Mouse (Mus musculus) cortical plate, adult 2 months (tissue): ENCODE results near the gene Axdnd1.

Source experiments
- CTCF ChIP-seq: fragments of 200-500 bp; IDR thresholded peaks from 2 replicates; pipeline ENCODE4 v1.5.1; 2011; ENCODE audit warnings: mild to moderate bottlenecking, control low read depth, low read length; ENCODE audit not compliant: insufficient read depth; ENCODE audit errors: extremely low read depth
- POLR2A ChIP-seq: fragments of 200-500 bp; IDR thresholded peaks from 2 replicates; pipeline ENCODE4 v1.6.1; 2011; ENCODE audit warnings: mild to moderate bottlenecking, low read length, control low read depth; ENCODE audit not compliant: insufficient read depth; ENCODE audit errors: extremely low read depth

DNA sequence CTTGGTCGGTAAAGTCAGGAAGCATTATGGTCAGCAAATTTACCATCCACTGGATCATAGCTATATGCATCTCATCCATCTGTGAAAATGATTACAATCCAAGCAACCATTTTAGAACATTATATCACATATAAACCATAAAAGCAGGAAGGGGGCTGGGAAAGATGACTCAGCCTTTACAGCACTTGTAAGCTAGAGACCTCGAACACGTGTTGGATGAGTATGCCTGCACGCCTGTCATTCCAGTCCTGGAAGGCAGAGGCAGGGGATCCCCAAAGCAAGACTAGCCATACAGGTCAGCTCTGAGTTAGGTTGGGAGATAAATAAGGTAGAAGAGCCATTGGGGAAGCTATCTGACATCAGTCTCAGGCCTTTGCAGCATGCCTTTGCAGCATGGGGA lies 71.9 kb downstream of the Axdnd1 start:
- TF ChIP-seq POLR2A (no peak), CTCF (no peak)
